Mouse (Mus musculus) hindbrain, embryonic 16.5 days (tissue): ENCODE measurements around the gene Myb. TPM values are rescaled to one million over a fixed set of nuclear protein-coding genes. Genes with fewer than 3 reads are reported as not detected.
A peak's percentile ranks its signal among the peaks of the same experiment; 100 is the strongest.

Experiments
- ATAC-seq: fragments of 200-750 bp; cut with Nextera tagmentation; 2 replicates; pipeline ENCODE4 v1.8.0; 2017; ENCODE audit warnings: moderate TSS enrichment, moderate library complexity
- H3K27ac ChIP-seq: fragments of 300-500 bp; sonication (generic); 2 replicates; pipeline ENCODE4 v1.5.1; 2014; ENCODE audit warnings: low read depth, mild to moderate bottlenecking, control low read depth, low read length, moderate library complexity
- H3K27me3 ChIP-seq: fragments of 300-500 bp; sonication (generic); replicated peaks from 2 replicates; pipeline ENCODE4 v1.6.1; 2014; ENCODE audit warnings: low read length; ENCODE audit not compliant: control insufficient read depth, insufficient read depth
- H3K36me3 ChIP-seq: fragments of 300-500 bp; sonication (generic); 2 replicates; pipeline ENCODE4 v1.6.1; 2014; ENCODE audit warnings: mild to moderate bottlenecking, low read length, moderate library complexity, mixed read lengths; ENCODE audit not compliant: control insufficient read depth, insufficient read depth
- H3K4me1 ChIP-seq: fragments of 300-500 bp; sonication (generic); 2 replicates; pipeline ENCODE4 v1.6.1; 2014; ENCODE audit warnings: low read depth, low read length; ENCODE audit not compliant: control insufficient read depth, insufficient read depth
- H3K4me2 ChIP-seq: fragments of 300-500 bp; sonication (generic); 2 replicates; pipeline ENCODE4 v1.6.1; 2014; ENCODE audit warnings: mild to moderate bottlenecking, low read length, control low read depth, moderate library complexity
- H3K4me3 ChIP-seq: fragments of 300-500 bp; sonication (generic); 2 replicates; pipeline ENCODE4 v1.5.1; 2014; ENCODE audit warnings: mild to moderate bottlenecking, low read length, control low read depth, moderate library complexity
- H3K9ac ChIP-seq: fragments of 300-500 bp; sonication (generic); 2 replicates; pipeline ENCODE4 v1.6.1; 2014; ENCODE audit warnings: low read depth, mild to moderate bottlenecking, control low read depth, low read length, moderate library complexity
- H3K9me3 ChIP-seq: fragments of 300-500 bp; sonication (generic); 2 replicates; pipeline ENCODE4 v1.6.1; 2014; ENCODE audit warnings: mild to moderate bottlenecking, low read length, moderate library complexity; ENCODE audit not compliant: control insufficient read depth
- WGBS: fragments of 180-500 bp; shearing (Covaris S2); extraction: QIAGEN DNeasy Blood & Tissue Kit; methylation state at CpG from one replicate; pipeline ENCODE4 v1.1.7; 2014; 5-methylcytosine and 5-hydroxymethylcytosine counted together
- polyA plus RNA-seq: library from polyadenylated mRNA; unstranded; fragments of >200 nt; fragmentation: Nextera tagmentation; extraction: Ambion mirVana; gene quantifications from 2 replicates; pipeline ENCODE4 v1.2.1, GENCODE M21; 2015

Gene Myb
- polyA plus RNA-seq, 1 experiment from 2014 or later: 2.4 TPM

- no peaks in the 10 kb centered on the region for H3K27me3 ChIP-seq
- H3K4me2 ChIP-seq: no peak overlapping the region
- peaks cover 3% of the 10 kb centered on the region for H3K4me1 ChIP-seq
- ATAC-seq: peak; percentile 44; the same call in 1 of the 2 replicates
- H3K27ac ChIP-seq: no peak overlapping the region
- H3K9me3 ChIP-seq: no peaks in the 10 kb centered on the region
- H3K36me3 ChIP-seq: 0 out of 2 replicates have a peak, but pooled peaks cover 2% of the 10 kb centered on the region
- H3K4me3 ChIP-seq: no peak overlapping the region
- 21% methylated on average over 8 of the region's 8 CpGs for WGBS
- H3K9ac ChIP-seq: no peak overlapping the region
Observed at GRCm38 (mm10) chr10:21082447-21082846, 78.3 kb downstream of the Myb start.

- H3K27me3 ChIP-seq: no peaks in the 10 kb centered on the region
- H3K4me2 ChIP-seq: no peak overlapping the region
- H3K4me3 ChIP-seq: no peak overlapping the region
- H3K27ac ChIP-seq: no peak overlapping the region
- no peaks in the 10 kb centered on the region for H3K4me1 ChIP-seq
- 0 out of 2 replicates have a peak, but pooled peaks cover 2% of the 10 kb centered on the region for H3K36me3 ChIP-seq
- no peak overlapping the region for H3K9ac ChIP-seq
- ATAC-seq: no peak
- no peaks in the 10 kb centered on the region for H3K9me3 ChIP-seq
- WGBS: 79% methylated on average over 14 of the region's 14 CpGs
Observed at GRCm38 (mm10) chr10:21077151-21077719, 83.5 kb downstream of the Myb start.

GRCm38 (mm10) chr10:21076731-21077130 lies 84.1 kb downstream of the Myb start:
- 0 out of 2 replicates have a peak, but pooled peaks cover 2% of the 10 kb centered on the region for H3K36me3 ChIP-seq
- H3K9ac ChIP-seq: no peak overlapping the region
- no peaks in the 10 kb centered on the region for H3K9me3 ChIP-seq
- no peak overlapping the region for H3K27ac ChIP-seq
- H3K4me1 ChIP-seq: no peaks in the 10 kb centered on the region
- H3K4me2 ChIP-seq: no peak overlapping the region
- H3K4me3 ChIP-seq: no peak overlapping the region
- H3K27me3 ChIP-seq: no peaks in the 10 kb centered on the region
- no peak for ATAC-seq
- 86% methylated on average over 7 of the region's 7 CpGs for WGBS

- 61% methylated on average over 1 of the region's 1 CpGs for WGBS
Observed at GRCm38 (mm10) chr10:21076137-21076536, 84.6 kb downstream of the Myb start.

More at GRCm38 (mm10) chr10:21076137-21076536, 84.6 kb downstream of the Myb start:
- H3K27me3 ChIP-seq: no peaks in the 10 kb centered on the region
- no peaks in the 10 kb centered on the region for H3K9me3 ChIP-seq
- no peaks in the 10 kb centered on the region for H3K4me1 ChIP-seq
- H3K4me3 ChIP-seq: no peak overlapping the region
- H3K27ac ChIP-seq: no peak overlapping the region
- H3K4me2 ChIP-seq: no peak overlapping the region
- no peak overlapping the region for H3K9ac ChIP-seq
- 0 out of 2 replicates have a peak, but pooled peaks cover 2% of the 10 kb centered on the region for H3K36me3 ChIP-seq
- ATAC-seq: no peak

Other genes starting within 250 kb of the Myb start
- 122 and 123 TPM in 2 replicates for gene Ahi1, start 208.4 kb downstream of the Myb start, polyA plus RNA-seq
- 88.1 and 95.4 TPM in 2 replicates for gene Hbs1l, start 135.0 kb upstream of the Myb start, polyA plus RNA-seq
- gene Aldh8a1, start 216.3 kb upstream of the Myb start, polyA plus RNA-seq: 0.15 TPM in 1 of 2 replicates, not detected in the other